Mouse (Mus musculus) heart, embryonic 16.5 days (tissue): ENCODE data around the gene Mpp1. TPM values are rescaled to one million over a fixed set of nuclear protein-coding genes. Genes with fewer than 3 reads are reported as not detected.

Experiments
- ATAC-seq: fragments of 200-750 bp; cut with Nextera tagmentation; replicated peaks from 2 replicates; pipeline ENCODE4 v1.8.0; 2017; ENCODE audit warnings: moderate number of reproducible peaks; ENCODE audit not compliant: insufficient read depth, low FRiP score; ENCODE audit errors: extremely low read depth
- H3K27ac ChIP-seq: fragments of 300-500 bp; sonication (generic); 2 replicates; pipeline ENCODE4 v1.5.1; 2014; ENCODE audit warnings: mild to moderate bottlenecking, low read length, control low read depth, moderate library complexity
- H3K27me3 ChIP-seq: fragments of 300-500 bp; sonication (generic); 2 replicates; pipeline ENCODE4 v1.6.1; 2014; ENCODE audit warnings: low read length, mixed read lengths; ENCODE audit not compliant: control insufficient read depth, insufficient read depth
- H3K36me3 ChIP-seq: fragments of 300-500 bp; sonication (generic); 2 replicates; pipeline ENCODE4 v1.6.1; 2014; ENCODE audit not compliant: control insufficient read depth, insufficient read depth
- H3K4me1 ChIP-seq: fragments of 300-500 bp; sonication (generic); 2 replicates; pipeline ENCODE4 v1.6.1; 2014; ENCODE audit warnings: low read length, mixed read lengths; ENCODE audit not compliant: control insufficient read depth, insufficient read depth
- H3K4me2 ChIP-seq: fragments of 300-500 bp; sonication (generic); 2 replicates; pipeline ENCODE4 v1.6.1; 2014; ENCODE audit warnings: low read depth, mild to moderate bottlenecking, control low read depth, low read length
- H3K4me3 ChIP-seq: fragments of 300-500 bp; sonication (generic); 2 replicates; pipeline ENCODE4 v1.5.1; 2014; ENCODE audit warnings: mild to moderate bottlenecking, control low read depth, low read length
- H3K9ac ChIP-seq: fragments of 300-500 bp; sonication (generic); 2 replicates; pipeline ENCODE4 v1.6.1; 2014; ENCODE audit warnings: low read length, control low read depth
- H3K9me3 ChIP-seq: fragments of 300-500 bp; sonication (generic); replicated peaks from 2 replicates; pipeline ENCODE4 v1.6.1; 2016; ENCODE audit warnings: low read length; ENCODE audit not compliant: control insufficient read depth
- WGBS: fragments of 180-500 bp; shearing (Covaris S2); extraction: QIAGEN DNeasy Blood & Tissue Kit; methylation state at CpG from one replicate; pipeline ENCODE4 v1.1.7; 2014; 5-methylcytosine and 5-hydroxymethylcytosine counted together
- polyA plus RNA-seq: library from polyadenylated mRNA; unstranded; fragments of >200 nt; fragmentation: Nextera tagmentation; extraction: Ambion mirVana; gene quantifications from 2 replicates; pipeline ENCODE4 v1.2.1, GENCODE M21; 2015

Gene Mpp1
- polyA plus RNA-seq, 1 experiment from 2014 or later: 52.2 TPM

DNA sequence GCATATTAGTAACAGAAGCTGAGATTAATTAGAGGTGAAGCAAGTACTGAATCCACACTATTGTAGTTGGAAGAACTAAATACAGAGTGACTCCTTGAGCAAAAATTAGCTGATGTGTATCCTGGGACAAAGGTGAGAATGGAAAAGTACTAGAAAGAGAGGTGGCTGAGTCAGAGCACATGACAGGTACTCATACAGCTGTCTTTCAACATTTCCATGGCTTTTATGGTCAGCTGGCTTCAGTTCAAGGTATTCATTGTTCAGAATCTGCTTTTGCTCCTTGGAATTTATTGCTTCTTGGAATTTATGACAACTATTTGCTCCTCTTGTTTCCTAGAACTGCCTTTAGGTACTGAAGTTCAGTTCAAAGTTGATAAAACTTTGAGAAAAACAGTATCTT, 6.1 kb upstream of the Mpp1 start:
- ATAC-seq: no peak
- Histone ChIP-seq H3K27ac (no peak overlapping the region), H3K27me3 (no peaks in the 10 kb centered on the region), H3K36me3 (no peaks in the 10 kb centered on the region), H3K4me3 (no peak overlapping the region), H3K9me3 (no peaks in the 10 kb centered on the region), H3K9ac (no peak overlapping the region), H3K4me1 (no peaks in the 10 kb centered on the region), H3K4me2 (no peak overlapping the region)

DNA sequence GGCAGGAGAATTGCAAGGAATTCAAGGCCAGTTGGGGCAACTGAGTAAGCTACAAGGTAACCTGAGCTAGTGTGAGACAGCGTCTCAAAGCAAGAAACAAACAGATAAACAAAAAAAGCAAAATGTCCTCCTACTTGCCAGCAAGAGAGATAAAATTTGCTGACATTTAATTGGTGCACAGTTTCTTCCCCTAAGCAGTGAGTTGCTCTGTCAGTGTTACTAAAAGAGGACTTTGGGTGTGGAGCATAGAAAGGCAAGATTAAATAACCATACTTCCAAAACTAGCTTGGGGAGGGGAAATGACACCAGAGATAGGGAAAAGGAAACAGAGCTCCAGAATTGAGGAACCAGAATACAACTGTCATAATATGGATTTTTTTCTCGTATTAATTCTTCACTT, 1.3 kb downstream of the Mpp1 start:
- Histone ChIP-seq H3K4me2 (peak overlapping the region; percentile 20; the same call in 1 of the 2 replicates), H3K9me3 (no peaks in the 10 kb centered on the region), H3K9ac (no peak overlapping the region), H3K4me1 (no peaks in the 10 kb centered on the region), H3K27ac (no peak overlapping the region), H3K36me3 (0 out of 2 replicates have a peak, but pooled peaks cover 3% of the 10 kb centered on the region), H3K27me3 (no peaks in the 10 kb centered on the region), H3K4me3 (0 out of 2 replicates have a peak overlapping the region, but pooled peaks have one; percentile 14)
- 44% methylated on average over 2 of the region's 2 CpGs for WGBS
- ATAC-seq: no peak

GRCm38 (mm10) chrX:75128333-75128980, 2.4 kb downstream of the Mpp1 start:
- Histone ChIP-seq H3K27ac (no peak overlapping the region), H3K9ac (no peak overlapping the region), H3K4me3 (no peak overlapping the region), H3K36me3 (0 out of 2 replicates have a peak, but pooled peaks cover 5% of the 10 kb centered on the region), H3K4me2 (peak overlapping the region; percentile 10; the same call in 1 of the 2 replicates), H3K9me3 (no peaks in the 10 kb centered on the region), H3K4me1 (no peaks in the 10 kb centered on the region), H3K27me3 (no peaks in the 10 kb centered on the region)
- ATAC-seq: peak; percentile 14; the same call in 1 of the 2 replicates

GRCm38 (mm10) chrX:75126893-75127292, 3.9 kb downstream of the Mpp1 start:
- H3K27me3 ChIP-seq: no peaks in the 10 kb centered on the region
- H3K4me2 ChIP-seq: no peak overlapping the region
- no peaks in the 10 kb centered on the region for H3K4me1 ChIP-seq
- no peaks in the 10 kb centered on the region for H3K9me3 ChIP-seq
- H3K36me3 ChIP-seq: 0 out of 2 replicates have a peak, but pooled peaks cover 5% of the 10 kb centered on the region
- ATAC-seq: no peak
- H3K27ac ChIP-seq: no peak overlapping the region
- no peak overlapping the region for H3K4me3 ChIP-seq
- no peak overlapping the region for H3K9ac ChIP-seq

DNA sequence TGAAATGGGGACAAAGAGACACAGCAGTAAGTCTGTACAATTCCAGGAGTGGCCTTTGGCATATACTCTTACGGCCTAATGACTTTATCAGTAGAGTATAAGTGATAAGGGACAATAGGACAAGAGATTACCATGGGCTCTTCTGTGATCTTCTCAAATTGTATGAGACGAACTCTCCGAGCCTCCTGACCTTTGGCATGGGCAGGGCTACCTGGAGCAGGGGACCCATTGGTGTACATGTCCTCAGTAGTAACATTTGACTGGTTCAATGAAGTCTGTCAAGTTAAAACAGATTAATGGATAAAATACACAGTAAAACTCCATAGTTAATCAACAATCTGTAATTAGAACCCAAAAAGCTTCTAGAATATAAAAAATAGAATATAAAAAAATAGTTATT, 5.2 kb downstream of the Mpp1 start:
- Histone ChIP-seq H3K4me2 (no peak overlapping the region), H3K9me3 (no peaks in the 10 kb centered on the region), H3K27ac (no peak overlapping the region), H3K4me1 (no peaks in the 10 kb centered on the region), H3K27me3 (no peaks in the 10 kb centered on the region), H3K36me3 (peaks cover 12% of the 10 kb centered on the region), H3K4me3 (no peak overlapping the region), H3K9ac (no peak overlapping the region)
- 75% methylated on average over 3 of the region's 3 CpGs for WGBS
- ATAC-seq: no peak

GRCm38 (mm10) chrX:75115550-75115949, 15.3 kb downstream of the Mpp1 start:
- no peak for ATAC-seq
- no peak overlapping the region for H3K9ac ChIP-seq
- peaks cover 8% of the 10 kb centered on the region for H3K36me3 ChIP-seq
- H3K4me1 ChIP-seq: no peaks in the 10 kb centered on the region
- no peak overlapping the region for H3K4me3 ChIP-seq
- no peaks in the 10 kb centered on the region for H3K9me3 ChIP-seq
- no peak overlapping the region for H3K27ac ChIP-seq
- H3K4me2 ChIP-seq: no peak overlapping the region
- no peaks in the 10 kb centered on the region for H3K27me3 ChIP-seq

- Histone ChIP-seq H3K9ac (no peak overlapping the region), H3K4me2 (no peak overlapping the region), H3K27ac (no peak overlapping the region), H3K9me3 (no peaks in the 10 kb centered on the region), H3K36me3 (peaks cover 25% of the 10 kb centered on the region), H3K27me3 (no peaks in the 10 kb centered on the region), H3K4me3 (no peak overlapping the region), H3K4me1 (no peaks in the 10 kb centered on the region)
- no peak for ATAC-seq
- 84% methylated on average over 6 of the region's 6 CpGs for WGBS
Measured at GRCm38 (mm10) chrX:75102293-75102692, 28.5 kb downstream of the Mpp1 start.

DNA sequence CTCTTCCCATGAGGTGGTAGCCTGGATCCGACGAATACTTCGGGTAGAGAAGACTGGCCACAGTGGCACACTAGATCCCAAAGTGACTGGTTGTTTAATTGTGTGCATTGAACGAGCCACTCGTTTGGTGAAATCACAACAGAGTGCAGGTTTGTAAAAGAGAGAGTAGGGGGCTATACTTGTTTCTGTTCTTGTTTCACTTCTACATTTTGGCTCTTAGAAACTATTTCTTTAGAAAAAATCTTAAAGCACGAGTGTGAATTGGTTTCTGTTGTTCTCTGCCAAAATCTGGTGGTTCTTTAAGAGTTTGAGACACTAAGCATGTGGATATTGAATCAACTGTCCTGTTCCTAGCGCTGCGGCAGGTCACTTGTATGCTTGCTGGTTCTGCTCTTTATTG, 32.0 kb downstream of the Mpp1 start:
- no peaks in the 10 kb centered on the region for H3K27me3 ChIP-seq
- no peak for ATAC-seq
- H3K27ac ChIP-seq: no peak overlapping the region
- H3K4me1 ChIP-seq: no peaks in the 10 kb centered on the region
- H3K36me3 ChIP-seq: peaks cover 10% of the 10 kb centered on the region
- no peak overlapping the region for H3K4me2 ChIP-seq
- no peaks in the 10 kb centered on the region for H3K9me3 ChIP-seq
- H3K9ac ChIP-seq: no peak overlapping the region
- no peak overlapping the region for H3K4me3 ChIP-seq
- 88% methylated on average over 8 of the region's 8 CpGs for WGBS

- Histone ChIP-seq H3K9ac (peak overlapping the region; percentile 78), H3K4me3 (peak overlapping the region; percentile 73), H3K36me3 (peaks cover 5% of the 10 kb centered on the region; the same call in 1 of the 2 replicates), H3K9me3 (no peaks in the 10 kb centered on the region), H3K4me1 (no peaks in the 10 kb centered on the region), H3K27me3 (no peaks in the 10 kb centered on the region), H3K27ac (peak overlapping the region; percentile 83), H3K4me2 (peak overlapping the region; percentile 73)
- 13% methylated on average over 23 of the region's 23 CpGs for WGBS
- no peak for ATAC-seq
Measured at GRCm38 (mm10) chrX:75096163-75096770, 34.5 kb downstream of the Mpp1 start.
